Mouse (Mus musculus): ENCODE measurements around the gene Best1. TPM values are rescaled to one million over a fixed set of nuclear protein-coding genes. Genes with fewer than 3 reads are reported as not detected.
A peak's percentile ranks its signal among the peaks of the same experiment; 100 is the strongest.

Best1 gene
- total and polyA plus RNA-seq, 2 experiments from 2014 or later: 0.33 TPM; not detected in 1

GRCm38 (mm10) chr19:9954055-9954810, 47.2 kb downstream of the Best1 start:
- H3K9ac ChIP-seq (replicated peaks; ENCODE audit: low read depth, low read length): no peak overlapping the region
- DNase-seq (ENCODE audit: low spot score) (peak; percentile 77), ATAC-seq (ENCODE audit: insufficient read depth, low read depth) (peak; percentile 82)
- TF ChIP-seq EP300 (IDR thresholded peaks at IDR 0.05; ENCODE audit: low read depth) (no peak), CTCF (IDR thresholded peaks at IDR 0.05; ENCODE audit: low read depth) (no peak)
- no peak overlapping the region for H3K4me2 ChIP-seq (ENCODE audit: low read depth, low read length)
- H3K27ac ChIP-seq (ENCODE audit: low read depth): peak overlapping the region; percentile 70
- peaks cover 7% of the 10 kb centered on the region for H3K9me3 ChIP-seq (replicated peaks; ENCODE audit: control insufficient read depth, low read length)
- no peak overlapping the region for H3K4me3 ChIP-seq (ENCODE audit: low read depth, low read length)
- H3K36me3 ChIP-seq (replicated peaks; ENCODE audit: control insufficient read depth, insufficient read depth, low read length): no peaks in the 10 kb centered on the region
- WGBS: 22% methylated on average over 7 of the region's 7 CpGs
- no peaks in the 10 kb centered on the region for H3K27me3 ChIP-seq (ENCODE audit: control insufficient read depth, insufficient read depth, low read length)
- H3K4me1 ChIP-seq (ENCODE audit: control insufficient read depth, insufficient read depth): peaks cover 12% of the 10 kb centered on the region; the same call in 1 of the 2 replicates

- TF ChIP-seq EP300 (IDR thresholded peaks at IDR 0.05; ENCODE audit: low read depth) (no peak), CTCF (IDR thresholded peaks at IDR 0.05; ENCODE audit: low read depth) (no peak)
These were observed 48.5 kb downstream of the Best1 start for GRCm38 (mm10) chr19:9952912-9953311.

GRCm38 (mm10) chr19:9952390-9952789, 49.0 kb downstream of the Best1 start:
- Histone ChIP-seq H3K4me2 (ENCODE audit: low read depth, low read length) (no peak overlapping the region), H3K27me3 (ENCODE audit: control insufficient read depth, insufficient read depth, low read length) (no peaks in the 10 kb centered on the region), H3K9me3 (replicated peaks; ENCODE audit: control insufficient read depth, low read length) (peaks cover 7% of the 10 kb centered on the region), H3K27ac (ENCODE audit: low read depth) (no peak overlapping the region), H3K36me3 (replicated peaks; ENCODE audit: control insufficient read depth, insufficient read depth, low read length) (no peaks in the 10 kb centered on the region), H3K9ac (replicated peaks; ENCODE audit: low read depth, low read length) (no peak overlapping the region), H3K4me1 (ENCODE audit: control insufficient read depth, insufficient read depth) (peaks cover 12% of the 10 kb centered on the region; the same call in 1 of the 2 replicates), H3K4me3 (ENCODE audit: low read depth, low read length) (no peak overlapping the region)
- DNase-seq (ENCODE audit: low spot score) (no peak), ATAC-seq (ENCODE audit: insufficient read depth, low read depth) (no peak)
- WGBS: 60% methylated on average over 3 of the region's 3 CpGs
- TF ChIP-seq CTCF (IDR thresholded peaks at IDR 0.05; ENCODE audit: low read depth) (no peak), EP300 (IDR thresholded peaks at IDR 0.05; ENCODE audit: low read depth) (no peak)

More at GRCm38 (mm10) chr19:9952912-9953311, 48.5 kb downstream of the Best1 start:
- Histone ChIP-seq H3K9me3 (replicated peaks; ENCODE audit: control insufficient read depth, low read length) (peaks cover 7% of the 10 kb centered on the region), H3K4me2 (ENCODE audit: low read depth, low read length) (no peak overlapping the region), H3K27me3 (ENCODE audit: control insufficient read depth, insufficient read depth, low read length) (no peaks in the 10 kb centered on the region), H3K4me3 (ENCODE audit: low read depth, low read length) (no peak overlapping the region), H3K27ac (ENCODE audit: low read depth) (no peak overlapping the region), H3K9ac (replicated peaks; ENCODE audit: low read depth, low read length) (no peak overlapping the region), H3K4me1 (ENCODE audit: control insufficient read depth, insufficient read depth) (peaks cover 12% of the 10 kb centered on the region; the same call in 1 of the 2 replicates), H3K36me3 (replicated peaks; ENCODE audit: control insufficient read depth, insufficient read depth, low read length) (no peaks in the 10 kb centered on the region)
- DNase-seq (ENCODE audit: low spot score) (no peak), ATAC-seq (ENCODE audit: insufficient read depth, low read depth) (no peak)
- WGBS: 81% methylated on average over 3 of the region's 3 CpGs

GRCm38 (mm10) chr19:9946986-9947385, 54.4 kb downstream of the Best1 start:
- H3K4me2 ChIP-seq (ENCODE audit: low read depth, low read length): no peak overlapping the region
- no peaks in the 10 kb centered on the region for H3K27me3 ChIP-seq (ENCODE audit: control insufficient read depth, insufficient read depth, low read length)
- no peak overlapping the region for H3K9ac ChIP-seq (replicated peaks; ENCODE audit: low read depth, low read length)
- DNase-seq (ENCODE audit: low spot score): peak; percentile 58
- ATAC-seq (ENCODE audit: insufficient read depth, low read depth): peak; percentile 18; the same call in 1 of the 2 replicates
- H3K36me3 ChIP-seq (replicated peaks; ENCODE audit: control insufficient read depth, insufficient read depth, low read length): no peaks in the 10 kb centered on the region
- WGBS: 48% methylated on average over 3 of the region's 3 CpGs
- no peak for TF ChIP-seq CTCF (IDR thresholded peaks at IDR 0.05; ENCODE audit: low read depth)
- no peak for TF ChIP-seq EP300 (IDR thresholded peaks at IDR 0.05; ENCODE audit: low read depth)
- peak overlapping the region; percentile 63; the same call in 1 of the 2 replicates for H3K27ac ChIP-seq (ENCODE audit: low read depth)
- peaks cover 14% of the 10 kb centered on the region for H3K4me1 ChIP-seq (ENCODE audit: control insufficient read depth, insufficient read depth)
- H3K4me3 ChIP-seq (ENCODE audit: low read depth, low read length): no peak overlapping the region
- peaks cover 4% of the 10 kb centered on the region; the same call in 1 of the 2 replicates for H3K9me3 ChIP-seq (replicated peaks; ENCODE audit: control insufficient read depth, low read length)

GRCm38 (mm10) chr19:9945800-9946564, 55.5 kb downstream of the Best1 start:
- peak overlapping the region; percentile 63 for H3K27ac ChIP-seq (ENCODE audit: low read depth)

More at GRCm38 (mm10) chr19:9945800-9946564, 55.5 kb downstream of the Best1 start:
- Histone ChIP-seq H3K27me3 (ENCODE audit: control insufficient read depth, insufficient read depth, low read length) (no peaks in the 10 kb centered on the region), H3K9me3 (replicated peaks; ENCODE audit: control insufficient read depth, low read length) (peaks cover 4% of the 10 kb centered on the region; the same call in 1 of the 2 replicates), H3K9ac (replicated peaks; ENCODE audit: low read depth, low read length) (no peak overlapping the region), H3K4me3 (ENCODE audit: low read depth, low read length) (no peak overlapping the region), H3K36me3 (replicated peaks; ENCODE audit: control insufficient read depth, insufficient read depth, low read length) (no peaks in the 10 kb centered on the region), H3K4me1 (ENCODE audit: control insufficient read depth, insufficient read depth) (peaks cover 14% of the 10 kb centered on the region), H3K4me2 (ENCODE audit: low read depth, low read length) (no peak overlapping the region)
- DNase-seq (ENCODE audit: low spot score) (peak; percentile 56), ATAC-seq (ENCODE audit: insufficient read depth, low read depth) (peak; percentile 57; the same call in 1 of the 2 replicates)
- WGBS: 67% methylated on average over 8 of the region's 8 CpGs
- no peak for TF ChIP-seq CTCF (IDR thresholded peaks at IDR 0.05; ENCODE audit: low read depth)
- no peak for TF ChIP-seq EP300 (IDR thresholded peaks at IDR 0.05; ENCODE audit: low read depth)

Data from heart, postnatal 0 days (tissue).